Mouse (Mus musculus) forebrain, embryonic 10.5 days (tissue): Measurements from ENCODE around the gene Gprc5c. TPM values are rescaled to one million over a fixed set of nuclear protein-coding genes. Genes with fewer than 3 reads are reported as not detected.

ENCODE experiments used
- DNase-seq: peaks from one replicate; pipeline ENCODE4 v3.0.0-alpha.2; 2017; ENCODE audit warnings: low spot score; ENCODE audit errors: extremely low spot score
- H3K27ac ChIP-seq: fragments of 300-500 bp; sonication (generic); 2 replicates; pipeline ENCODE4 v1.5.1; 2016; ENCODE audit warnings: mild to moderate bottlenecking
- H3K27me3 ChIP-seq: fragments of 300-500 bp; sonication (generic); 2 replicates; pipeline ENCODE4 v1.6.1; 2016; ENCODE audit warnings: mild to moderate bottlenecking; ENCODE audit not compliant: poor library complexity, severe bottlenecking
- H3K36me3 ChIP-seq: fragments of 300-500 bp; sonication (generic); replicated peaks from 2 replicates; pipeline ENCODE4 v1.6.1; 2016; ENCODE audit warnings: mild to moderate bottlenecking, moderate library complexity
- H3K4me1 ChIP-seq: fragments of 300-500 bp; sonication (generic); 2 replicates; pipeline ENCODE4 v1.6.1; 2016
- H3K4me3 ChIP-seq: fragments of 300-500 bp; sonication (generic); 2 replicates; pipeline ENCODE4 v1.5.1; 2016; ENCODE audit warnings: mild to moderate bottlenecking, moderate library complexity
- H3K9me3 ChIP-seq: fragments of 300-500 bp; sonication (generic); 2 replicates; pipeline ENCODE4 v1.6.1; 2016; ENCODE audit warnings: mild to moderate bottlenecking, moderate library complexity
- WGBS: fragments of 180-500 bp; shearing (Covaris S2); methylation state at CpG from one replicate; pipeline ENCODE4 v1.1.7; 2016; 5-methylcytosine and 5-hydroxymethylcytosine counted together
- polyA plus RNA-seq: library from polyadenylated mRNA; unstranded; fragments of >200 nt; fragmentation: Nextera tagmentation; extraction: Ambion mirVana; gene quantifications from 2 replicates; pipeline ENCODE4 v1.2.1, GENCODE M21; 2016

The Gprc5c gene
- polyA plus RNA-seq, 1 experiment from 2014 or later: 32.3 TPM

DNA sequence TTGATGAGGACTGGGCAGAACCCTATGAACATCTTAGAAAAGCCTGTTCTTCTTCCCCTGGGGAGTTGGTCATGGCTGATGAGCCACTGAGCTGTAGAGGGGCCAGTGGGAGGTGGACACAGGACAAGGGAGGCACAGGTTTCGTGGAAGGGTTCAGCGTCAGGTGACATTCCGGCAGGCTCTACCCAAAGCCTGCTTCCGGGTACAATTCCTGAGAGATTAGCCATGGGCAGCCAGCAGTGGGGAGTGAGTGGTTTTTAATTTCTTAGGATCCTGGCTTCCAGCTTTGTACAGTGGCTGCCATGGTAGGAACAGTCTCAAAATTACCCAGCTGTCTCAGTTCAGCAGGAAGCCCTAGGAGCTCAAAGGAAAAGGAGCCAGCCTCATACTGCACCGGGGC lies 3.9 kb upstream of the Gprc5c start:
- H3K27me3 ChIP-seq: peaks cover 40% of the 10 kb centered on the region
- H3K4me1 ChIP-seq: peaks cover 66% of the 10 kb centered on the region
- no peak overlapping the region for H3K27ac ChIP-seq
- H3K9me3 ChIP-seq: 0 out of 2 replicates have a peak, but pooled peaks cover under 1% of the 10 kb centered on the region
- no peak for DNase-seq
- H3K4me3 ChIP-seq: no peak overlapping the region
- no peaks in the 10 kb centered on the region for H3K36me3 ChIP-seq
- WGBS: 83% methylated on average over 5 of the region's 5 CpGs

DNA sequence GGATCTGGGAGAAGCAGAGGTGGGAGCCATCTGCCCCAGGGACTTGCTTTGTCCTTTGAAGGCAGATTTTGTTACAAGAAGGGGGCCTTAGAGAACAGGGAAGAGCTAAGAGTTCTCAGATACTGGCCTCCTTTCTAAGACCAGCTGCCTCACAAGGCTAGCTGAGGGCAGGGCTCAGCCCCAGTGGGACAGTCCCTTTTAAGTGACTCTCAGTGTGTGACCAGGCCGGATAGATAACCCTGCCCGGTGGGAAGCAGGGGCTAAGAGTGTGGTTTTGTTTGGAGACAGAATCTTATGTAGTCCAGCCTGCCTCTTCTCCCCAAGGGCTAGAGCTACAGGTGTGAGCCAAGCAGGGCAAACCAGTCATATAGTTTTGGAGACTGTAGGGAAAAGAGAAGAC lies 1.4 kb upstream of the Gprc5c start:
- Histone ChIP-seq H3K4me3 (no peak overlapping the region), H3K27ac (peak overlapping the region; percentile 51; the same call in 1 of the 2 replicates), H3K36me3 (no peaks in the 10 kb centered on the region), H3K4me1 (peaks cover 71% of the 10 kb centered on the region), H3K9me3 (no peaks in the 10 kb centered on the region), H3K27me3 (peaks cover 66% of the 10 kb centered on the region)
- no peak for DNase-seq
- 5% methylated on average over 2 of the region's 2 CpGs for WGBS

DNA sequence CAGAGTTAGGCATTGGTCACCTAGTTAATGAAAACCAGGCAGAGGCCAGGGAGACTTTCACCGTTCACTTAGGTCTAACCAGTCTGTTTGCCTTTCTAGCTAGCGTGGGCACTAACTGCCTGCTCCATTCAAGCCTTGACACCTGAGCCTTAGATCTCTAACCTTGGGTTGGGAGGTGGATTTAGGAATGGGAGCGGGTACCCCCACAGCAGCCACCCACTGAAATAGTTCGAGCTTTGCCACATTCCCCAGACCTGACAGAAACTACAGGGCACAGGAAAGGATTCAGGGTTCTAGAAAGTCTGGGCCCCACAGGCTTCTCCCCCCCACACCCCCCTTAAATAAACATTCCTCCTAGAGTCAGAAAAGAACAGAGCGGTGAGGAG lies 893 bp upstream of the Gprc5c start:
- Histone ChIP-seq H3K27me3 (peaks cover 70% of the 10 kb centered on the region), H3K9me3 (no peaks in the 10 kb centered on the region), H3K4me3 (peak overlapping the region; percentile 78), H3K27ac (no peak overlapping the region; the same call in 1 of the 2 replicates), H3K36me3 (no peaks in the 10 kb centered on the region), H3K4me1 (peaks cover 69% of the 10 kb centered on the region)
- no peak for DNase-seq
- WGBS: 10% methylated on average over 5 of the region's 5 CpGs

DNA sequence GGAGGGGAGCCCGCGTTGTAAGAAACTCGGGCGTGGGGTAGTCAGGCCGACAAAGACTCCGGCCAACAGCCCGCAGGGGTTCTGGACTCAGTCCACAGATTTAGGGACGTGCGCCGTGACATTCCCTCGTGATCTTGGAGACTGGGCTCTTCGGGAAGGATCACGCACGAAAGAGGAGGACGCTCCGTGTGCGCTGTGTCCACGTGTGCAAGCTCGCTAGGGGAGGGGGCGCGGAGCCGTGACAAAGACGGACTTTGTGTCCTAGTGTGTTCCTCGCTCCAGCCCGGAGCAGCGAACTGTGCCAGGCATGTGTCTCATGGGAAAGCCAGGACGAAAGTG lies 286 bp downstream of the Gprc5c start:
- Histone ChIP-seq H3K27me3 (peaks cover 69% of the 10 kb centered on the region), H3K9me3 (no peaks in the 10 kb centered on the region), H3K36me3 (no peaks in the 10 kb centered on the region), H3K4me3 (peak overlapping the region; percentile 78), H3K27ac (peak overlapping the region; percentile 89), H3K4me1 (peaks cover 63% of the 10 kb centered on the region)
- WGBS: 0% methylated on average over 27 of the region's 27 CpGs
- peak; percentile 44 for DNase-seq

DNA sequence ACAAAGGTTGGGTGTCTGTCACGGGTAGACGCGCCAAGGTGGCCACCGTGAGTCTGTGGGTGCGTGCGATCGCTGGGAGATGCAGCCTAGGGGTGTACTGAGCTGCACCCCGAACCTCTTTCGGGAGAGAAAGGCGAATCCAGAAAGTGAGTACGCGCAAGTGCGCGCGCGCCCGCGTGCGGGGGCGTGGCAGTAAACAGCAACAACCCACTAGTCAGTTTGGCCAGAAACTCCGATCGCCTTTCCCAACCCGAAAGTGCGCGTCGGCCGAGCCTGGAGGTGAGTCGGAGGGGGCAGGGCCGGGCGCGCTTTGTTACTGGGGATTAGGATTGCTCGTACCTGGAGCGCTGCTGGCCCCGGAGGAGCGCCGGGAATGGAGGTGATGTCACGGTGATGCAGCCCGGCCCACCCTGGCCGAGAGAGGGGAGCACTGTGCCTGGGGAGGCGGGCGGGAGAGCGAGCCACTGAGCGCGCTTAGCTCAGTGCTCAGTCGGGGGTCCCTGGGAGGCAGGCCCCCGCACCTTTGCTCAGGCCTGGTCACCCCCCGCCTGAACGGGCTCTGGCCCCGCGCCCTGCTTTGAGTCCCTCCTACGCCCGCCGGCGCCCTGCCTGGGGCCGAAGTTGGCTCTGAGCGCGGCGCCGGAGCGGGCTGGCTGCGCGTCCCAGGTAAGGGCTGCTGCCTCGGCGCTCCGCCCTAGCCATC lies 807 bp downstream of the Gprc5c start:
- Histone ChIP-seq H3K36me3 (no peaks in the 10 kb centered on the region), H3K27me3 (peaks cover 65% of the 10 kb centered on the region), H3K4me3 (peak overlapping the region; percentile 78), H3K9me3 (no peaks in the 10 kb centered on the region), H3K27ac (peak overlapping the region; percentile 89), H3K4me1 (peaks cover 58% of the 10 kb centered on the region)
- under 1% methylated on average over 65 of the region's 65 CpGs for WGBS
- DNase-seq: peak; percentile 65

DNA sequence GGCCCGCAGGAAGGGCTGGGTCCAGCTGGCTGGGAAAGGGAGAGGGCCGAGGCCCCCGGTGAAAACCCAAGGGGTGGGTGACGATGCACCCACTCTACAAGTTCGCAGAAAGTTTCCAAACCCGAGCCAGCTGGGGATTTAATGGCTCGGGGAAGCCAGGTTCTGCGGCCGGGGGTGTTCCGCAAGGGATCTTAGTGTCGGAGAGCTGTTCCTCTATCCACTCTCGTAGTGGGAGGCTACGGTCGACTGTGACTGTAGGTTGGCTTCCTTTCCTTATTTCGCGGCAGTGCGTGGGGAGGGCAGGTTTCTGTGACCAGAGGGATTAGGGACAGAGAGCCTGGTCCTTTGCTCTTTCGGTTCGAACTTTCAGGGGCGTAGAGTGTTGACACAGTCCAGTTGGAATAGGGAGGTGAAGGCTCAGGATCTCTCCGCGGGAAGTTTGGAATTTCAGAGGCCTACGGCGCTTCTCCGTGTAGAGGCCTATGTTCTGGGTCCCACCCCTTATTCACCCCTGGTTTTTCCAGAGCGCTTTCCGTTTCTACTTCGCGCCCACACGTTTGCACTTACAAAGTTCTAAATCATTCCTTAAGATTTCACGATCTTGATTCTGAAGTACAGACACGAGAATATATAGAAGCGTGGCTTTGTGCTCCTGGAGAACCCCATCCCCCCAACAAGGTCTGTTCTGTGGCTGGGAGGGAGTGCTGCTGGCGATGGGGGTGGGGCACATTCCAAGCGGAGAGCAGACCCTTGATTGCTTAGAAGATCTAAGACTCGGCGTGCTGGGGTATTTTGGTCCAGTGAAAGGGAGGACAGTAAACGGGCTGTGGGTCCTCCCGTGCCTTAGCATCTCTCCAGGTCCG lies 1.6 kb downstream of the Gprc5c start:
- H3K36me3 ChIP-seq: no peaks in the 10 kb centered on the region
- WGBS: under 1% methylated on average over 40 of the region's 40 CpGs
- peaks cover 52% of the 10 kb centered on the region for H3K4me1 ChIP-seq
- H3K4me3 ChIP-seq: peak overlapping the region; percentile 78
- peak overlapping the region; percentile 89 for H3K27ac ChIP-seq
- H3K27me3 ChIP-seq: peaks cover 65% of the 10 kb centered on the region
- no peaks in the 10 kb centered on the region for H3K9me3 ChIP-seq
- peak; percentile 57 for DNase-seq

DNA sequence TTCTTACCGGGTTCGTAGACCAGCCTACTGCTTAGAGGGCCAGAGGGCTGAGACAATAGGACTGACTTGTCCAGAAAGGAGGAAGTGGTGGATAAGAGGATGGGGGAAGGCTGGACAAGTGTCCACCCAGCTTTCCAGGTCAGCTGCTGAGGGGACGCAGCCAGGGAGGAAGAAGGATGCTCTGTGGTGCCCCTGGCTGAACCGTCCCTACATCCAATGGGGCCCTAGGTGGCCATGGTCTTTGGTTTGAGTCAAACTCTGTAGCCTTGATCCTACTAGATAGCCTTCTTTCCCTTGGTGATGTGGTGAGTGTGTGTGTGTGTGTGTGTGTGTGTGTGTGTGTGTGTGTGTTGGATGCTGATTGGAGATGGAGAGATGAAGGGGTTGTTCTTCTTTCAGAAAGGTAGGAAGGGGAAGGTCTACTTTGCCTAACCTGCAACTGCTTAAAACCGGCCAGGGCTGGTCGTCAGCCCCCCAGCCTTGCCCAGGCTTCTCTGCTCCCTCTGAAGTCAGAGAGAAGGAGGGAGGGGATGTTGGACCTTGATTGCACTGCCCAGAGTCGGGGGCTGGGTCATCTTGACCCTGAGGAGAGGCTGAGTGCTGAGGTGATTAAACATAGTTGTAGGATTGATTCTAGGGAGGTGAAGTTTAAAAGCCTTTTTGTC lies 2.4 kb downstream of the Gprc5c start:
- H3K4me1 ChIP-seq: peaks cover 52% of the 10 kb centered on the region
- no peaks in the 10 kb centered on the region for H3K9me3 ChIP-seq
- H3K36me3 ChIP-seq: no peaks in the 10 kb centered on the region
- H3K27ac ChIP-seq: peak overlapping the region; percentile 89
- 11% methylated on average over 7 of the region's 7 CpGs for WGBS
- DNase-seq: no peak
- peaks cover 65% of the 10 kb centered on the region for H3K27me3 ChIP-seq
- peak overlapping the region; percentile 78 for H3K4me3 ChIP-seq

DNA sequence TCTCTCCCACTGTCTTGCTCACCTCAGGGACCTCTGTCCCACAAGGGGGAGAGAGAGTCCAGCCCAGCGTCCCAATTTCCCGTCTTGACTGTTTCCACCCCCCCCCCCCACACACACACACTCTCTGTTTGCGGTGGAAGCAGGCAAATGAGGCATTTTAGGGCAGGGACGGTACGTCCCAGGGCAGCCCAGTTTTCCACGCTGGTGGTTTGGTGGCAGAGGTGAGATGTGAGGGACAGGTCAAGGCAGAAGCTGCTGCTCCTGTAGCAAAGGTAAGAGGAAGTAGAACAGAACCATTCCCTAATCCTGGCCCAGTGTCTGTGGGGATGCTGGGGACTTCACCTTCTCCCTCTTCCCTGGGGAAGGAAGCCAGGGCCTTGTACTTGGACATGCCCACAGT lies 3.6 kb downstream of the Gprc5c start:
- no peak for DNase-seq
- 82% methylated on average over 6 of the region's 6 CpGs for WGBS
- Histone ChIP-seq H3K4me1 (peaks cover 44% of the 10 kb centered on the region), H3K4me3 (no peak overlapping the region), H3K36me3 (no peaks in the 10 kb centered on the region), H3K9me3 (peaks cover 6% of the 10 kb centered on the region; the same call in 1 of the 2 replicates), H3K27me3 (peaks cover 54% of the 10 kb centered on the region), H3K27ac (no peak overlapping the region)

DNA sequence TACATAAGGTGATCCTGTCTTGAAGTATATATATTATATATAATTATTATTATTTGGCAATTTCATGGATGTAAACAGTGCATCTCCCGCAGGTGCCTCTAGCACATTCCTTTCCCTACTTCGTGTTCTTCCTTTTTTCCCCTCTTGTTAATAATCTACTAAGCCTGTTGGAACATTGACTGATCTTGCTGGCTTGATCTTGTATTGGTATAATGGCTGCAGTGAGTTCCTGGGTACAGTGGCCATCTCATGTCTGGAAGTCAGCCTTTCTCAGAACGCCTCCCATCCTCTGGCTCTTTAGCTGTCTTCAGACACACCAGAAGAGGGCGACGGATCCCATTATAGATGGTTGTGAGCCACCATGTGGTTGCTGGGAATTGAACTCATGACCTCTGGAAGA lies 5.2 kb downstream of the Gprc5c start:
- WGBS: 92% methylated on average over 5 of the region's 5 CpGs
- Histone ChIP-seq H3K4me1 (peaks cover 29% of the 10 kb centered on the region), H3K27me3 (peaks cover 39% of the 10 kb centered on the region), H3K4me3 (no peak overlapping the region), H3K27ac (no peak overlapping the region), H3K9me3 (peaks cover 6% of the 10 kb centered on the region; the same call in 1 of the 2 replicates), H3K36me3 (no peaks in the 10 kb centered on the region)
- no peak for DNase-seq

DNA sequence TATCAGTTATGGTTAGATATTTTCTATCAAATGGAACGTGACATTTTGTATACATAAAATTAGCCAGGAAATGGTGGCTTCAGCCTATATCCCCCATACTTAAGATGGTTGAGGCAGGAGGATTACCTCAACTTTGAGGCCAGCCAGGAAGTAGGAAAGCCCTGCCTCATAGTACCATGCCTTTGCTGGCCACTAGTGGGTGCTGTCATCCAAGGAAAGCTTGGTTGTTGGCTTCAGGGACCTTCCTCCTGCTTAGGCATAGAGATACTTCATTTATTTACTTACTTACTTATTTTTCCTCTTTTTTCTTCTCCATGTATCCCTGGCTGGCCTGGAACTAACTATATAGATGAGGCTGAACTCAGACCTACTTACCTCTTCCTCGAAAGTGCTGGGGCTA lies 7.7 kb downstream of the Gprc5c start:
- Histone ChIP-seq H3K9me3 (peaks cover 6% of the 10 kb centered on the region; the same call in 1 of the 2 replicates), H3K36me3 (peaks cover 3% of the 10 kb centered on the region; the same call in 1 of the 2 replicates), H3K27me3 (peaks cover 14% of the 10 kb centered on the region), H3K4me1 (peaks cover 4% of the 10 kb centered on the region; the same call in 1 of the 2 replicates), H3K4me3 (no peak overlapping the region), H3K27ac (no peak overlapping the region)
- DNase-seq: no peak
- WGBS: 96% methylated on average over 2 of the region's 2 CpGs

DNA sequence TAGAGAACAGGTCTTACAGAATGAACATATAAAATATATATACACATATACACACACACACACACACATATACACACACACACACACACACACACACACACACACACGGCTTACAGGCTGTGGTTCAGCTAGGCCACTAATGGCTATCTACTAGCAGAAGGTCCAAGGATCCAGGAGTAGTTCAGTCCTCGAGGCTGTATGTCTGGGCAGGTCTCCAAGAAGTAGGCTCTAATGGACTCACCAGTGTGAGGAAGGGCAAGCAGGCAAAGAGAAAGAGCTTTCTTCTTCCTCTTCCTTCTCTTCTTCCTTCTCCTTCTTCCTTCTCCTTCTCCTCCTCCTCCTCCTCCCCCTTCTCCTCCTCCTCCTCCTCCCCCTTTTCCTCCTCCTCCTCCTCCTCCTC lies 10.1 kb downstream of the Gprc5c start:
- Histone ChIP-seq H3K36me3 (peaks cover 15% of the 10 kb centered on the region), H3K9me3 (peaks cover 6% of the 10 kb centered on the region; the same call in 1 of the 2 replicates), H3K4me3 (no peak overlapping the region), H3K4me1 (peaks cover 10% of the 10 kb centered on the region), H3K27ac (no peak overlapping the region), H3K27me3 (no peaks in the 10 kb centered on the region)
- 80% methylated on average over 2 of the region's 2 CpGs for WGBS
- no peak for DNase-seq

DNA sequence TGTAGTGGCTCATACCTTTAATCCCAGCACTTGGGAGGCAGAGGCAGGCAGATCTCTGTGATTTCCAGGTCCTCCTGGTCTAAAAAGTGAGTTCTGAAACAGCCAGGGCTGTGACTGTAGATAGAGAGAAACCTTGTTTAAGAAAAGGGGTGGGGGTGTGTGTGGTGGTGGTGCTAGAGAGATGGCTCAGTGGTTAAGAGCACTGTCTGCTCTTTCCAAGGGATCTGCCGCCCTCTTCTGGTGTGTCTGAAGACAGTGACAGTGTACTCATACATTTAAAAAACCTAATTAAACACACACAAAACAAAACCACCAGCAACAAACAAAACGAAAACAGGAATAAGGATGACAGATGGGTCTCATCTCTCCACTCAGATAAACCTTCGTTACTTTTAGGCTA lies 11.7 kb downstream of the Gprc5c start:
- 88% methylated on average over 3 of the region's 3 CpGs for WGBS
- no peak for DNase-seq
- Histone ChIP-seq H3K4me3 (no peak overlapping the region), H3K27ac (no peak overlapping the region), H3K4me1 (peaks cover 26% of the 10 kb centered on the region), H3K27me3 (no peaks in the 10 kb centered on the region), H3K9me3 (peaks cover 6% of the 10 kb centered on the region; the same call in 1 of the 2 replicates), H3K36me3 (peaks cover 27% of the 10 kb centered on the region)
